Mouse (Mus musculus) G1E-ER4 (cell line): ENCODE measurements around the gene Fxyd5. TPM values are rescaled to one million over a fixed set of nuclear protein-coding genes. Genes with fewer than 3 reads are reported as not detected.

Experiments used
- GATA1 ChIP-seq: IDR thresholded peaks from one replicate; pipeline ENCODE4 v1.8.0; 2012; ENCODE audit warnings: low read length, inconsistent platforms
- polyA plus RNA-seq: library from polyadenylated mRNA; stranded (reverse); fragments of >175 nt; gene quantifications from 2 replicates; pipeline ENCODE4 v1.2.3, GENCODE M21; 2012

The Fxyd5 gene
- polyA plus RNA-seq, 1 experiment = 0.09 TPM

GRCm38 (mm10) chr7:31074061-31074712 is 31.9 kb upstream of the Fxyd5 start:
- no peak for TF ChIP-seq GATA1

DNA sequence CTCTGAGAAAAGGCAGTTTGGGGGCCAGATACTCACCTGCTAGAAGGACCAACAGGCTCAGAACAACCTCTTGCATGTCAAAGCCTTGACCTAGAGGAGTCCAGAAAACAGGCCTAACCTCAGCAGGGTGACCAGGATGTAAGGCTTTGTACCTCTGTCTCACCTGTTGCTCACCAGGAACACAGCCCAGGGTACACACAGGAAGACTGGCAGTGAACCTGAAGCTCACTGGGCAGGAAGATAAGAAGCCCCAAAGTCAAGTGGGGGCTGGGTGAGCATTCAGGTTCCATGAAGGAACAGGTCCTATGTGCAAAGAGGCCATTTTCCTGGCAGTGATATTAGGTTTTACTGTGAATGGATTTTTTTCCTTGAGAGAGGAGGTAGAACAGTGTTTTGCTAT is 31.3 kb upstream of the Fxyd5 start:
- TF ChIP-seq GATA1 = no peak

DNA sequence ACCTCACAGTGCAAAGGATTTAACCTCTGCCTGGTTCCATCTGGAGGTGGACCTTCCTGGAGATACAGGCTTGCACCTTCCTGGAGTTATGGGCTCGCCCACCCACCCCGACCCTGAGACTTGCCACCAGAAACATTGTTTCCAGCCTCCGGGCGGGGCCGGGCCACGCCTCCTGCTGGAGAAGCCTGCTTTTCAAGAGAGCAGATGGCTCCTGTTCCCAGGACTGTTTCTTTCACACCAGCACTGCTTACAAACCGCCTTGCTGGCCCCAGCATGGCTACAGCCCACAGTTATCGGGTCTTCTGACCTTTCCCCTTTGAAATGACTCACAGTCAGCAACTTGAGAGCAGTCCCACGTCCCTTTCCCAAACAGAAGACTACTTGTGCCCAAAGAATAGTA is 30.0 kb upstream of the Fxyd5 start:
- TF ChIP-seq GATA1 = no peak

- TF ChIP-seq GATA1 = no peak
Observed at GRCm38 (mm10) chr7:31070324-31070723, 28.0 kb upstream of the Fxyd5 start.

GRCm38 (mm10) chr7:31069491-31069890 is 27.2 kb upstream of the Fxyd5 start:
- TF ChIP-seq GATA1 = no peak

DNA sequence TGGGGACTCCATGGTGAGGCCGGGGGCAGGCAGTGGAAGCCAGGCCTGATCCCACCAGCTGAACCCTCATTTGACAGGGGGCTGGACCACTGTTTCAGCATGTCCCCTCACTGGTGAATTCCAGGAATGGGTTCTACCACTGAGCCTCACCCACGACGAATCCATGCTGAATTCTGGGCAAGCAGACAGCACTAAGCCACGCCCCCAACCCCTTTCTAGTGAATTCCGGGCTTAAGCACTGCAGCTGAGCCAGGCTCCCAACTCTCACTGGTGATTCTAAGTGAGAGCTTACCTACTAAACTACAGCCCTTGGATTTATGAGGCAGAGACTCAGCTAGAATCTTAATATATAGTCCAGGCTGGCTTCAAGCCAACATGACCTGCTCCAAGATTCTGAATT is 25.6 kb upstream of the Fxyd5 start:
- TF ChIP-seq GATA1 = no peak

DNA sequence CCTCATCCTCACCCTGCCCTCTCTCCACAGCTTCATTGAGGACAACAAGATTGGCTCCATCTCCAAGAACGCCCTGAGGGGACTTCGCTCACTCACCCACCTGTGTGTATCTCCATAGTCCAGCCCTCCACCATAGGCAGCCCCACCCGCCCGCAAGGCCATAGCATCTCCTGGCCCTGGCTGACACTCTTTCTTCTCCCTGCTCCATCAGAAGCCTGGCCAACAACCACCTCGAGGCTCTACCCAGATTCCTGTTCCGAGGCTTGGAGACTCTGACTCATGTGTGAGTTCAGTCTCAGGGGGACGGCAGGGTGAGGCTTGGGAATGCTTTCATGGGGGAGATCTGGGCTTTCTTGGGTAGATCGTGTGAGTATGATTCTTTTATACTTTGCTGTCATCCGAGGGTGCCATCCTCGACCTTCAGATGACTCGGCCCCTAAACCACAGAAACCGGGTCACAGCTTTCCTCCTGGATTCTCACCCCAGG is 20.8 kb upstream of the Fxyd5 start:
- TF ChIP-seq GATA1 = no peak

DNA sequence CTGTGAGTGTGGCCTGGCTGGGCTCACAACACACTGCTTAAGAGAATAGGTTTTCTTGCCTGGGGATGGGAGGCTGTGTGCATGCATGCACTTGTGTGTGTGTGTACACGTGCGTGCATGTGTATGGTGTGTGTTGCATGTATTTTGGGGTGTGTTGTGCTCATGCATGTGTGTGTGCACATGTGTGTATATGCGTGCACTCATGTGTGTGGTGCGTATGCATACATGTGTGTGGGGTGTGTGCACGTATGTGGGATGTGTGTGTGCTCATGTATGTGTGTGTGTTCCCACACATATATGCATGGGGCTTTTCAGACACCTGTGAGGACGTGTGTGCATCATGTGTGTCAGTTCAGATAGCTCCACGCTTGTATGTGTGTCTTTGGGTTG is 18.3 kb upstream of the Fxyd5 start:
- TF ChIP-seq GATA1 = no peak

- no peak for TF ChIP-seq GATA1
Observed at GRCm38 (mm10) chr7:31059919-31060620, 17.8 kb upstream of the Fxyd5 start.

DNA sequence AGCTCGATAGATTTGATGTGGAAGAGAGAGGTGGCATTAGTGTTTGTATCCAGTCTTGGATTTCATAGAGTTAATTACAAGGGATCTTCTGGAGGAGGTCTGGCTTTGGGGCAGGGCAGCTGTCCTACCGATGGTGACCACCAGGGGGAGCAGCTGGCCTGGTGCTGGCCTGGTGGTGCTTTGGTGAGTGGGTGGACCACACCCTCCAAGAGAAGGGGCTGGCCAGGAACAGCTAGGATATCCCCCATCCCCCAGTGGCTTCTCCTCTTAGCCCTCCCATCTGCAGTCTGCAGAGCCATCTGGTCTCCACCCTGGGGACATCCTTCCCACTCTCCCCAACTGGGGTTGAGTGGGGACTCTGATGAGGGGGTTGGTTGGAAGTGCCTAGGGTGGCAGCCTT is 16.8 kb upstream of the Fxyd5 start, which contains the start of gene Lgi4:
Gene Lgi4 (plus strand): TSS at position 235 of the 400 bp plus-strand sequence.
- no peak for TF ChIP-seq GATA1

DNA sequence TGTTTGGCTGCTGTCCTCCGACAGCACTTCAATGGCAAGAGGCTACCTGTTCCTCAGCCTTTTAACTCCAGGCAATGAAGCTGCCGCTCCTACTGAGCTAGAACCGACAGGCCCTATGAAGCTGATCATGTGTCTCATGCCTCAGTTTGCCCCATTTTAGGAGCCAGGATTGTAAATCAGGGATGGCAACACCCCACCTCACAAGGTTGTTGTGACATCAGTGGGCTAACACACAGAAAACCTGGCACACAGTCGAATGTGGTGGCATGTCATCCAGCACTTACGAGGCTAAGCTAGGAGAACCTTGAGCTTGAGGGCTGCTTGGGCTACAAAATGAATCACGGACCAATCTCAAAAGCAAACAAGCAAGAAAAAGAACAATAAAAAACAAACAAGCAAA is 15.9 kb upstream of the Fxyd5 start:
- TF ChIP-seq GATA1 = no peak

DNA sequence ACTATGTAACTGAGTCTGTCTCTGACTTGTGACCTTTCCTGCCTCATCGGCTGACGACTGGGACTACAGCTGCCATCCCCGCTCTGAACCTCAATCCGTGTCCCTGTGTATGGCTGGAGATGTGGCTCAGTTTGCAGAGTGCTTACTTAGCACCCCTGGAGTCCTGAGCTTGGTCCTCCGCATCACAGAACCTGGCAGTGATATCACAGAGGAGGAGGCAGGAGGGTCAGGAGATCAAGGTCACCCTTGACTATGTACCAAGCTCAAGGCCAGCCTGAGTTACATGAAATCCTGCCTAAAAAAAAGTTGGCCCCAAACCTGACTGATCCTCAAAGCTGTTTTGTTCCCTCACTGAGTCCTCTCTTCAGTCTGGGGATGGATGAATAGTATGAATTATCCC is 15.4 kb upstream of the Fxyd5 start:
- TF ChIP-seq GATA1 = no peak

DNA sequence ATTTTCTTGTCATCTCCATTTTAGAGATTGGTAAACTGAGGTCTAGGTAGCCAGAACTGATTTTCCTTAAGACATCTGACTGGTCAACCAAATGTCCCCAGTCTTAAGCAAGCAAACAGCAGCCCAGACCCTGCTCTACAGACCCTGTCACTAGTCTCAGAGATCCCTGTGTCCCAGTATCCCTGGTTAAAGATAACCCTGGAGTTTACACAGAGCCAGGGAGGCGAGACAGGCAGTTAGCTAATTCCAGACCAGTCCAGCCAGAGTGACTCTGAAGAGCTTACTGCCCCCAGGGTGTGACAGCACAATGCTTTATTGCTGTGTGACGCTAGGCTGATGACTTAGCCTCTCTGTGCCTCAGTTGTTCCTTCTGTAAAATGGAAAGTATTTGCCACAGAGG is 14.8 kb upstream of the Fxyd5 start, which contains the start of gene Fxyd1:
Gene Fxyd1 (minus strand): TSS at position 129 of the 400 bp plus-strand sequence.
- TF ChIP-seq GATA1 = no peak

- no peak for TF ChIP-seq GATA1
Observed at GRCm38 (mm10) chr7:31056448-31056847, 14.2 kb upstream of the Fxyd5 start.

DNA sequence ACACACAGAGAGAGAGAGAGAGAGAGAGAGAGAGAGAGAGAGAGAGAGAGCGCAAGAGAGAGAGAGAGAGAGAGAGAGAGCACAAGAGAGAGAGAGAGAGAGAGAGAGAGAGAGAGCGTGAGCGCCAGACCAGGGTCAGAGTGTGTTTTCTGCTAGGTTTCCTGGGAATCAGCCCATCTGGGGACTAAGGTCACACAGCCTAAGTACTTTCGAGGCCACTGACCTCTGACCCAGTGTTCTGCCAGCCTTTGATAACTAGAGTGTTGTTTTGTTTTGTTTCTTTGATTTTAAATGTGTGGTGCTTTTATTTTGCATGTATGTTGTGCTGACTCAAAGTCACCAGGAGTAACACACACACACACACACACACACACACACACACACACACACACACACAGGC is 13.6 kb upstream of the Fxyd5 start:
- no peak for TF ChIP-seq GATA1

DNA sequence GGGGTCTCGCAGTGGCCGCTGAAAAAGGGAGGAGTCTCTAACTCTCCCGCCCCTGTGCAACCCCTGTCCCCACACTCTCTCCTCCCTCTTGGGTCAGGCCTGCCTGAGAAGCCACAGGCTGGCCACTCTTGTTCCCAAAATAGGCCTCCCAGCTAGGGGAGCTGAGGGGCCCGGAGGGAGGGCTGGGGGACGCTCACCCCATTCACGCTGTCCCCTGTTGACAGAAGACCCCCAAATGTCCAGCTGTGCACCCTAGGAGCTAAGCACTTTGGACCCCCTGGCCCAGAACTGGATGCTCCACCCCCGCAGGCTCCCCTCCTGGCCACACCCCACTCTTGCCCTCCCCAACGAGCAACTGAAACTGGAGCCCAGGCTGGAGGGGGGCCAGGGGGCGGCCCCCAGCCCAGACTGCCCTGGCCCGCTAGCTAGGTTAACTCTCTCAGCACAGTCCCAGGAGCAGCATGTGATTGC is 13.1 kb upstream of the Fxyd5 start:
- TF ChIP-seq GATA1 = no peak

- no peak for TF ChIP-seq GATA1
Observed at GRCm38 (mm10) chr7:31054661-31055320, 12.5 kb upstream of the Fxyd5 start.
